Mouse (Mus musculus) brain, embryonic 14.5 days (tissue): Measurements from ENCODE around the gene Fbxo48. TPM values are rescaled to one million over a fixed set of nuclear protein-coding genes. Genes with fewer than 3 reads are reported as not detected.

Experiments used
- DNase-seq: peaks from one replicate; pipeline ENCODE4 v3.0.0-alpha.2; 2011; ENCODE audit warnings: low read depth
- CTCF ChIP-seq: fragments of 200-500 bp; IDR thresholded peaks from 2 replicates; pipeline ENCODE4 v1.5.1; 2012; ENCODE audit warnings: inconsistent platforms, mild to moderate bottlenecking, moderate library complexity, borderline replicate concordance; ENCODE audit not compliant: insufficient read depth, insufficient read length; ENCODE audit errors: extremely low read depth
- POLR2A ChIP-seq: fragments of 200-500 bp; IDR thresholded peaks from 2 replicates; pipeline ENCODE4 v1.6.1; 2012; ENCODE audit warnings: mild to moderate bottlenecking, inconsistent platforms, borderline replicate concordance; ENCODE audit not compliant: poor library complexity, insufficient read depth, insufficient read length, severe bottlenecking; ENCODE audit errors: extremely low read depth
- polyA plus RNA-seq: library from polyadenylated mRNA; depleted of rRNA; stranded (reverse); fragments of >200 nt; gene quantifications from 2 replicates; pipeline ENCODE4 v1.2.3, GENCODE M21; 2012

The Fbxo48 gene
- polyA plus RNA-seq, 1 experiment = 1.7 TPM

DNA sequence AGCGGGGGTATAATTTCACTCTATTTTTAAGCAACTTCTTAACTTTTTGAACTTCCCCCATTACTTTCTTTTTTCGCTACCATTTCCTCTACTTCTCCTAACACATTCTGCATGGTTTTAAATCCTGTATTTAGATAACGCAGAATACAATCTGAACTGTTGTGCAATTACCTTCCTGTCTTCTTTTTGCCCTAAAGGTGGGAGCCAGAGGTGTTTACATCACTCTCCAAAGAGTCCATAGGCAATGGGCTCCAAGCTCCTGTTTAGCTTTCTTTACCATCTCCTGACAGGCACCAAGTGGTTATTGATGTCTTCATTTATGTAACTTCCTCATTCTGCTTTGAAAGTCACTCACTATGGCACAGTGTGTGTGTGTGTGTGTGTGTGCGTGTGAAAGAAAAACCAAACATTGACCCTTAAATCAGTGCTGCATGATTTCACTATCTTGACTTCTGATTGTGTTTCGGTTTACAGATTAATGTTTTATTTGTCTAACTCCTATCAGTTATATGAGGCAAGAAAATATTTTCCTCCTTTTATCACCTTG lies 27.1 kb downstream of the Fbxo48 start:
- TF ChIP-seq CTCF (no peak), POLR2A (no peak)
- no peak for DNase-seq

DNA sequence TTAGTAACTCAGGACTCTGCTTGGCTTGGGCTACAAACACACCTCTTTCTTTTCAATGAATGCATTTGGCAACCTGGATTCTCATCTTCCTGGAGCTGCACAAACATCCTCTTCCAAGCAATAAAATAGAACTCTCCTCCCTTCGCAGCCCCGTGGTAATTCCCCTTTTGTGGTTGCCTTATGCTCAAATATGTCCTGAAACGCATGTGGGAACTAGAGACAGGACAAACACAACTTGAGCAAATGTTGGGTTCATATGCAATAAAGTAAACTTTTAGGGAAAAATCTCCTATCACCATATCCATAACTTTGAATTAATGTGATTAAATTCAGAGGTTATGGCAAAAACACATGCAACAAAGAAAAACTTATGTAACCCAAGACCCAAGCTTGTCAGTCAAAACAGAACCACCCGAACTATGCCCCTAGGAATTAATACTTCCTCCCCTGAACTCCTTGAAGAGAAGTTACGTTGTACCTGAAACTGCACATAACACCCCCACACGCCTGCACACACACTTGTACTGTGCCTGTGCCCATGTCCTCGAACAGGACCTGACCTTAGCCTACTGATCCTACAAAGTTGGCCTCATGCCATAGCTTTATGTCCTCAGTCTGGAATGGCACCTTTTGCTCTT lies 35.5 kb downstream of the Fbxo48 start:
- no peak for DNase-seq
- no peak for TF ChIP-seq POLR2A
- no peak for TF ChIP-seq CTCF

DNA sequence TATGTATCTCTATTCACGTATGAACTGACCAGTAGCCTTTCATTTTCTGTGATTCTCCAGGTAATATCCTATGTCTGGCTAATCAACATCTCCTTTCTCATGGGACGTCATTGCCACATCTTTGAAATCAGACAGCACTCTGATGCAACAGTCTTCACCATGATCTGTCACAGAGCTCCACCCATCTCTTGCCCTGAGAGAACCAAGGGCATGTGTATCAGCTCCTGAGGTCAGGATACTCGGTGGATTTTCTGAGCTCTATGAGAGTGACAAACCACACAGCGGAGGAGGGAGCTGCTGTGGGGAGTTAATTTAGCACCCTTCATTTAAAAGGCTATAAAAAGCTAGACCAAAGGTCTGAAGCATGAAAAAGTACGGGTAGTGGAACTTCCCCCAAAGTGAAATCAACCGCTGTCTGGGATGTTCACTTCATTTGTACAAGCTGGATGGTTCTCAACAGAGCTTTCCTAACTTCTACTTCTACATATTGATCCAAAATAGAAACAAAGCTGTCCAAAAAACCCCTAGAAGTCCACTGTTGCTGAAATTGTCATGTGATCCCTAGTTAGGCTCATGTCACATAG lies 36.7 kb downstream of the Fbxo48 start:
- TF ChIP-seq POLR2A (no peak), CTCF (no peak)
- DNase-seq = no peak

DNA sequence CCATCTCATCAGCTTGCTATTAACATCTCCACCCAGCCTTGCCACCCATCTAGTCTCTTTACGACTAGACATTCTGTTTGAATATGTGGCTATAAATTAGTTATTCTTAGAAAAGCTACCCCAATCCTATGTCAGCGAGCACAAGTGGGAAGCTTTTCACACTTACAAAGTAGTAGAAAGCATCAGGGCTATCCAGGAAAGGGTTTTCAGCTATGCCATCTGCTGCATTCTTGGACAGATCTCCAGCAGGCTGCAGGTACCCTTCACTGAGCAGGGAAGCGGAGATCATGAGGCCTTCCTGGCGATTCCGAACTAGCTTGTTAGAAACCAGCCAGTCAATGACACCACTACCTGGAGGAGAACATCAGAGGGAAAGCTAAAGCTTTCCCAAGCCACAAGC lies 38.7 kb downstream of the Fbxo48 start:
- no peak for DNase-seq
- TF ChIP-seq POLR2A = no peak
- no peak for TF ChIP-seq CTCF

DNA sequence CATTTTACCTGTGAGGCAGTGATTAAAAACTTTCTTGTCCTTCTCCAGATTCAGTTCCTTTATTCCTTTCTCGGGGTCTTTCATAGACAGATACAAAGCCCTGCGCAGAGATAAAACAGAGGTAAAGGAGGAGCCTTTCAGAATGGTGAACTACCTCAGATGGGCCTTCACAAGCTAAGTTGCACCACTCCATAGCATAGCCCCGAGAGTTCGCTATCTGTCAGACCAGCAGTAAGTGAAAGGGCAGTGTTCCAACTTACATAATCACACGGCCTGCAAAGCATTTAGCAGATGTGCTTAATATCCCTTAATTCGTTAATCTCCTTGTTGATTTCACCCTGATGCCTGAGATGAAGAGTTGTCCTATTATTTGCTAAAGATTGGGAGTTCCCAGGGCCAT lies 41.7 kb downstream of the Fbxo48 start:
- no peak for TF ChIP-seq POLR2A

DNA sequence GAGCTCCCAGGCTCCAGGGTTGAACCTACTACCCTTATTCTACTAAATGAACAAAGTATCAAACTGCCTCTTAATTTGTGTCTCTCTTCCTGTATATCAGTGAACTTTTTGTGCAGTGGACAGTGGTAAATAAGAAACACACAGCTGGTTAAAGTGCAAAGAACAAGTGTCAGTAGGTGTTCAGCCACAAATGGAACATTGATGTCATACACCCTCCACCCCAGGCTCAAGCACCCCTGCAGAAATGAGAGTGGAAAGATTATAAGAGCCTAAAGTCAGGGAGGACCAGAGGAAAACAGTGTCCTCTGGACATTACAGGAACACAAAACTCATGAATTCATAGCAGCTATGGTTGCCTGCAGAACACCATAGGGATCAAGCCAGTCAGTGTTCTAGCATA lies 45.6 kb downstream of the Fbxo48 start:
- DNase-seq = no peak
- TF ChIP-seq CTCF (no peak), POLR2A (no peak)

More for the DNA sequence above, 41.7 kb downstream of the Fbxo48 start:
- no peak for DNase-seq

DNA sequence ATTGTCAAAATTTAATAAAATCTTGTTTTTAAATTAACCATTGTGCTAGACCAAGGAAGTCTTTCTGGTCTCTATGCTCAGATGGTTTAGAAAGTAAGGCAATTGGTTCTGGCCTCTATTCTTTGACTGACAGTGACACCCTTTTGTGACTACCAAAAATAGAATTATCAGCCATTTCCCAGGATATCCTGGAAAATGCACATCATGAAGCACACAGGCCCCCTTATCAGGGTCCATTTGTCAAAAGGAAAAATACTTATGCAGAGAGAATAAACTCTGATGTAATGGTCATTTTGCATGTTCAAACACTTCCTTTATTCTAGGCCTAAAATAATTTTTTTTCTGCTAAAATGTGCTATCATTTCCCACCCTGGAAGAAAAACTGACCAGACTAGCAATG lies 46.3 kb downstream of the Fbxo48 start:
- no peak for DNase-seq
- TF ChIP-seq CTCF = no peak
- no peak for TF ChIP-seq POLR2A

DNA sequence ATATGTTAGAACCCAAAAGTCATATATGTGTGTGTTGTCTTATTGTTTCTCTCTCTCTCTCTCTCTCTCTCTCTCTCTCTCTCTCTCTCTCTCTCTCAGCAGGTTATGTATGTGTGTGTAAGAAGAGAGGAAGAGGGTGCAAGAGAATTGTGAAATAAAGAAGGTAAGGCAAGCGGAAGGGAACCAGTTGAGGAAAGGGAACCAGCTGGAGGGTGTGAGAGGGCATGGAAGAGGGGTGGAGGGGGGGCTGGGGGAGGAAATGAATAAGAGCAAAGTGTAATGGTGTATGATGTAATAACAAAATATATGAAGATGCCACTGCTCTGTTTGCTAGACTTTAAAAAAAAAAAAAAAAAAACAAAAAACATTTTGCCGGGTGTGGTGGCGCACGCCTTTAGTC lies 48.2 kb downstream of the Fbxo48 start:
- TF ChIP-seq POLR2A = no peak
- no peak for TF ChIP-seq CTCF
- no peak for DNase-seq

DNA sequence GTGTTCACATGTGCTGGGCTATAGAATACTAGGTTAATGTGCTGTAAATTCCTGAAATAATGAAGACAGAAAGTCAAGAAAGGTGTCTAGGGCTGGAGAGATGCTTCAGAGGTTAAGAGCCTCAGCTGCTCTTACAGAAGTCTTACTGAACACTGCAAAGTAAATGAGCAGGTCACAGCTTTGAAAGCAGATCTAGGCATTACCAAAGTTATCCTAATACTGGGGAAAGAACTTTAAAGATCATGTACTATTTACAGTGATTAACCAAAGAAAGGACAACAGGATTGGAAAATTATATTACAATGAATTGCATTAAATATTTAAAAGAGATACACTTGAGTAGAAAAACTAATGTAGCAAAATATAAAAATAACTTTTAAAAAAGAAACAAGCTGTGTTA lies 48.8 kb downstream of the Fbxo48 start:
- no peak for DNase-seq
- TF ChIP-seq CTCF (no peak), POLR2A (no peak)

DNA sequence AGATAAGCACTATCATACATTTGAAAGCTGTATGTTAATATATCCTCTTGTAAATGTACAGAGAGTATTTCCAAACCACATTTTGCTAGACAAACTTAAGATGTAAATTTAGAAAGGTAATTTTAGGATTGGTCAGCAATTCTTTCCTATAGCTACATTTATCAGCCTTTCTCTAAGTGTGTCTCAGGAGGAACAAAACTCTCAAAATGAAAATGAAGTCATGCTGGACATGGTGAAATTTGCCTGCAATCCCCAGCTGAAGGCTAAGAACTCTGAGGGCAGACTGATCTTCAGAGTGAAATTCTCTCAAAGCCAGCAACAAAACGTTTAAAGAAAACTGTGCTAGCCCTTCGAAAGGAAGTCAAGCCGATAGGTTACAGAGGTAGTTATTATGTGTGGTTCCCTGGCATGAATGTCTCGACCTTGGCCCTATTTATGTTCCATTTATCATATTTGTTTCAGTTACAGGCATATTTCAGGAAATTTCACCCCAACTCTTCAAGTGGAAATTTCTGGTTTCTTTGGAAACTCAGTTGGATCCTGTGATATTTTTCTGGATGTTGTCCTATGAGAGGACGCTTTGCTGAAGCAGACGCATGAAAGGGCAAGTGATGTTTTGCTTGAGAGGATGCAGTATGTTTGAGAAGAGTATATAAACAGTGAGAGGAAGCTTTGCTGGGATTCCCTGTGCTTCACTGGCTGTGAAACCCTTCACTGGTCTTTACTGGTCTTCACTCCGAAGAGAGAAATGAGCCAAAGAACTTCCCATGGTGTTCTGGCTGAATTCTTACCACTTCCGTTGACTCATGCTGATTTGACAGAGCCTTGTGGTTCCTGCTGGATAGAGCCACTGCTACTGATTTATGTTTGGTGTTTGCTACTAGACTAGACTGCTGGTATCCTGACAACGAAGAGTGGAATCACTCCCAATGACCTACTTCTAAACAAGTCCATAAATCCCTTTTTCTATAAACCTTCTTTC lies 49.5 kb downstream of the Fbxo48 start:
- TF ChIP-seq CTCF (no peak), POLR2A (no peak)
- DNase-seq = no peak

DNA sequence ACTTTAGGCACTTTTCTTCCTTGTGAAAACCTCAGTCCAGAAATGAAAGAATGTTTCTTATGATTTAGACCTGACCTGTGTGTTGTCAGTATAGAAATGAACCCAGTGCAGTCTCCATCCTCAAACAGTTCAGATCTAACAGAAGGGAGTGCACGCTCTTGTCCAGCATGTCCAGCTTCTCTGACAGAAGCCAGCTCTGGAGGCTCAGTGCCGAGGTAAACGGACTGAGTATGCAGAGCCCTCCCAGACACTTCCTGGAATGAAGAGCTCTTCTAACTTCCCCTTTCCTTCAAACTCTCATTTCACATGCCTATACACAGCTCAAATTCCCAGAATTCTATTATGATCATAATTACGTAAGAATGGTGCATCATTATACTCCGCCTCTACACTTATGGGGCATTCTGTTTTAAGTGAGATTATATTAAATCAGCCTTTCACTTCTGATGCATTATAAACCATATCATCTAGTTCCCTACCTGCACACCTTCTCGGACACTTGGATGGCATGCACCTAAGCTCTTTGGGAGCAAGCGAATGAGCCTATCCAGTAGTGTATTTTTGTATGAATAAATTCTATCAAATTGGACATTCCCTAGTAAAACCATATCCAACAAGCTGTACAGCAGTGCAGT lies 51.7 kb downstream of the Fbxo48 start:
- no peak for DNase-seq
- TF ChIP-seq CTCF (no peak), POLR2A (no peak)
